Mouse (Mus musculus) liver, embryonic 11.5 days (tissue): ENCODE data around the gene Stac. TPM values are rescaled to one million over a fixed set of nuclear protein-coding genes. Genes with fewer than 3 reads are reported as not detected.

Source experiments
- ATAC-seq: fragments of 200-750 bp; cut with Nextera tagmentation; replicated peaks from 2 replicates; pipeline ENCODE4 v1.8.0; 2017; ENCODE audit warnings: moderate number of reproducible peaks, mild to moderate bottlenecking, moderate TSS enrichment, moderate library complexity; ENCODE audit not compliant: low FRiP score
- DNase-seq: peaks from one replicate; pipeline ENCODE4 v3.0.0-alpha.2; 2017; ENCODE audit warnings: low spot score
- H3K27ac ChIP-seq: fragments of 300-500 bp; sonication (generic); 2 replicates; pipeline ENCODE4 v1.5.1; 2014; ENCODE audit warnings: mild to moderate bottlenecking, low read depth, low read length, control low read depth
- H3K27me3 ChIP-seq: fragments of 300-500 bp; sonication (generic); replicated peaks from 2 replicates; pipeline ENCODE4 v1.6.1; 2014; ENCODE audit warnings: low read length, mixed read lengths; ENCODE audit not compliant: control insufficient read depth, insufficient read depth
- H3K36me3 ChIP-seq: fragments of 300-500 bp; sonication (generic); 2 replicates; pipeline ENCODE4 v1.6.1; 2014; ENCODE audit warnings: mild to moderate bottlenecking, low read length, moderate library complexity, mixed read lengths; ENCODE audit not compliant: control insufficient read depth, insufficient read depth
- H3K4me1 ChIP-seq: fragments of 300-500 bp; sonication (generic); replicated peaks from 2 replicates; pipeline ENCODE4 v1.6.1; 2014; ENCODE audit warnings: low read length, mixed read lengths; ENCODE audit not compliant: control insufficient read depth, insufficient read depth
- H3K4me2 ChIP-seq: fragments of 300-500 bp; sonication (generic); 2 replicates; pipeline ENCODE4 v1.6.1; 2014; ENCODE audit warnings: mild to moderate bottlenecking, control low read depth, moderate library complexity
- H3K4me3 ChIP-seq: fragments of 300-500 bp; sonication (generic); 2 replicates; pipeline ENCODE4 v1.5.1; 2014; ENCODE audit warnings: low read depth, low read length, control low read depth
- H3K9ac ChIP-seq: fragments of 300-500 bp; sonication (generic); 2 replicates; pipeline ENCODE4 v1.6.1; 2014; ENCODE audit warnings: low read depth, low read length, control low read depth
- H3K9me3 ChIP-seq: fragments of 300-500 bp; sonication (generic); 2 replicates; pipeline ENCODE4 v1.6.1; 2016; ENCODE audit warnings: low read length, inconsistent platforms, mixed read lengths; ENCODE audit not compliant: control insufficient read depth
- WGBS: fragments of 180-500 bp; shearing (Covaris S2); extraction: QIAGEN DNeasy Blood & Tissue Kit; methylation state at CpG from one replicate; pipeline ENCODE4 v1.1.7; 2014; 5-methylcytosine and 5-hydroxymethylcytosine counted together
- polyA plus RNA-seq: library from polyadenylated mRNA; unstranded; fragments of >200 nt; fragmentation: Nextera tagmentation; extraction: Ambion mirVana; gene quantifications from 2 replicates; pipeline ENCODE4 v1.2.1, GENCODE M21; 2014

Stac gene
- polyA plus RNA-seq, 1 experiment from 2014 or later, result 0.69 TPM

- WGBS, result 67% methylated on average over 2 of the region's 2 CpGs
Observed at GRCm38 (mm10) chr9:111637641-111638040, 52.5 kb downstream of the Stac start.

GRCm38 (mm10) chr9:111632833-111633232 lies 57.3 kb downstream of the Stac start:
- no peak overlapping the region for H3K27ac ChIP-seq
- no peak overlapping the region for H3K4me2 ChIP-seq
- no peak overlapping the region for H3K9ac ChIP-seq
- DNase-seq, result no peak
- WGBS, result 77% methylated on average over 4 of the region's 4 CpGs
- H3K4me3 ChIP-seq, result no peak overlapping the region
- no peaks in the 10 kb centered on the region for H3K36me3 ChIP-seq
- H3K9me3 ChIP-seq, result no peaks in the 10 kb centered on the region
- no peak for ATAC-seq
- no peaks in the 10 kb centered on the region for H3K27me3 ChIP-seq
- H3K4me1 ChIP-seq, result no peaks in the 10 kb centered on the region

More at GRCm38 (mm10) chr9:111637641-111638040, 52.5 kb downstream of the Stac start:
- no peak for ATAC-seq
- Histone ChIP-seq H3K27ac (no peak overlapping the region), H3K4me3 (no peak overlapping the region), H3K36me3 (no peaks in the 10 kb centered on the region), H3K9ac (no peak overlapping the region), H3K9me3 (no peaks in the 10 kb centered on the region), H3K27me3 (no peaks in the 10 kb centered on the region), H3K4me1 (no peaks in the 10 kb centered on the region), H3K4me2 (no peak overlapping the region)
- DNase-seq, result no peak

DNA sequence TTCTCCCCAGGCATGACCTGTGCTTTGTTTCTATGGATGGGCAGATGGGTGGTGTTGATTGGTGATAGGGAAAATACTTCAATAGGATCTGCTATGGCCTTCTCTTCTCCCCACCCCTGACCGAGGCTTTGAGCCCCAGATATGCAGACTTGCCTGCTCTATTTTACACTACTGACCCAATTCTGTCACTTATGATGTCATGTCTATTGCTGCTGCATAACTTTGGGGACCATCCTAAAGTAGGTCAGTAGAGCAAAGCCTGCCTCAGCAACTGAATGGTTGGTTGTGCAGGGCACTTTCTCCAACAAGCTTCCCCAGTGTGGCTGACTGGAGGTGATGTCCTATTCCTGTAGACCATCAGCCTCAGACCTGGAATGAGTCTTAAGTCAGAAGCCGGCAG lies 69.0 kb downstream of the Stac start:
- 71% methylated on average over 2 of the region's 2 CpGs for WGBS

DNA sequence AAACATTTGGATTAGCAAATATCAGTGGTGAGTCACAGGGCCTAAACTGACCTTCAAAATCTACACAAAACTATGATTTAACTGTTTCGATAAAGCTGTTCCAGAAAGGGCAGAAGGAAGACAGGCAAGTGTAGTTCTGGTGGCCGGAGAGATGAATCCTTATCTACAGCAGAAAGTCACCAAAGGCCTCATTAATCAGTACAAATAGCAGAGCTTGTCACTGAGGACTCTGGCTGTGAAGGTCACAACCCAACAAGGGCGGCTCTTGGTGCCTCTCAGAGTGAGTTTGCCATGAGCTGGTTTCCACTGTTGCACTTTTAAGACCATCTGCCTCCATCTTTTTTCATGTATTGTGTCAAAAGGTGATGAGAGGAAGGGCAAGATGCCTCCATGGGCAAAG lies 78.8 kb downstream of the Stac start:
- H3K9ac ChIP-seq, result no peak overlapping the region
- H3K4me2 ChIP-seq, result no peak overlapping the region
- H3K4me3 ChIP-seq, result no peak overlapping the region
- 49% methylated on average over 3 of the region's 3 CpGs for WGBS
- H3K9me3 ChIP-seq, result no peaks in the 10 kb centered on the region
- no peak overlapping the region for H3K27ac ChIP-seq
- H3K27me3 ChIP-seq, result no peaks in the 10 kb centered on the region
- no peaks in the 10 kb centered on the region for H3K4me1 ChIP-seq
- DNase-seq (no peak), ATAC-seq (no peak)
- H3K36me3 ChIP-seq, result no peaks in the 10 kb centered on the region

More for the DNA sequence above, 69.0 kb downstream of the Stac start:
- Histone ChIP-seq H3K9me3 (no peaks in the 10 kb centered on the region), H3K27me3 (no peaks in the 10 kb centered on the region), H3K4me1 (no peaks in the 10 kb centered on the region), H3K4me2 (no peak overlapping the region), H3K4me3 (no peak overlapping the region), H3K9ac (no peak overlapping the region), H3K36me3 (no peaks in the 10 kb centered on the region), H3K27ac (no peak overlapping the region)
- DNase-seq (no peak), ATAC-seq (no peak)

DNA sequence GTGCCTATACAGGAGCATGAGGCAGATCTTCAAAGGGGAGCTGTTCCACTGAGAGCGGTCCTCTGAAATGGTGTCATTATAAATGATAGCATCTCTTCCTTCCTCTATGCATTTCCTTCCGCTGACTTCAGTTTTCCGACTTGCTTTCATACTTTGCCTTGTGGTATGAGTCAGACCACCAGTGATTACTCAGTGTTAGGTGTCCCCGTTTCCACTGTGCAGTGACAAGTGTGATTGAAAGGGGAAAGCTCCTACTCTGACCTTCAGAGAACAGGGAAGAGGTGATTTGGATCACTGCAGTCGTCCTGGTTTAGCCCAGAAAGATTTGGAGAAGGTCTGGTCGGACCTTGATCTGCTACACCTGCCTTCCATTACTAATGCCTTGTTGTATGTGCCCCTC lies 81.4 kb downstream of the Stac start:
- no peak overlapping the region for H3K9ac ChIP-seq
- no peak overlapping the region for H3K27ac ChIP-seq
- H3K9me3 ChIP-seq, result no peaks in the 10 kb centered on the region
- H3K4me2 ChIP-seq, result no peak overlapping the region
- H3K4me3 ChIP-seq, result no peak overlapping the region
- H3K27me3 ChIP-seq, result no peaks in the 10 kb centered on the region
- DNase-seq (no peak), ATAC-seq (0 out of 2 replicates have a peak, but pooled peaks have one; percentile 23)
- no peaks in the 10 kb centered on the region for H3K4me1 ChIP-seq
- H3K36me3 ChIP-seq, result no peaks in the 10 kb centered on the region
- 44% methylated on average over 6 of the region's 6 CpGs for WGBS

DNA sequence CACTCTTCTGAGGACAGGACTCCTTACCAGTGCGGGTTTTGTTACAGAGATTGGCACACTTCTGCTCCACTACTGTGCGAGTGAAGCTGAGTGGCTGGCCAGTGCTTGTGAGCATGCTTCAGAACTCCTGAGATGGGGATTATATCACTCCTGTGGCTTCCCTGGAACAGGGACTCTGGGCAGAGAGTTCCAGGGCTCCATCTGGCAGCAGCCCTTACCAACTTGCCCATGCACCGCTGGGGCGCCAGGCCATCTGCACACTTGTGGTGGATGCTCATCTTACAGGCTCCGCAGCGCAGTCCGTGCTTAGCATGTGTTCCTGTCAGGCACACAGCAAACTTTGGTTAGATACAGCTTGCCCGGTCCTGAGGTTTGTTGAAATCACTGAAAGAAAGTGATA lies 83.5 kb downstream of the Stac start:
- Histone ChIP-seq H3K9ac (no peak overlapping the region), H3K27me3 (no peaks in the 10 kb centered on the region), H3K36me3 (no peaks in the 10 kb centered on the region), H3K4me3 (no peak overlapping the region), H3K9me3 (no peaks in the 10 kb centered on the region), H3K4me2 (no peak overlapping the region), H3K4me1 (no peaks in the 10 kb centered on the region), H3K27ac (no peak overlapping the region)
- ATAC-seq, result no peak
- no peak for DNase-seq
- 80% methylated on average over 8 of the region's 8 CpGs for WGBS

DNA sequence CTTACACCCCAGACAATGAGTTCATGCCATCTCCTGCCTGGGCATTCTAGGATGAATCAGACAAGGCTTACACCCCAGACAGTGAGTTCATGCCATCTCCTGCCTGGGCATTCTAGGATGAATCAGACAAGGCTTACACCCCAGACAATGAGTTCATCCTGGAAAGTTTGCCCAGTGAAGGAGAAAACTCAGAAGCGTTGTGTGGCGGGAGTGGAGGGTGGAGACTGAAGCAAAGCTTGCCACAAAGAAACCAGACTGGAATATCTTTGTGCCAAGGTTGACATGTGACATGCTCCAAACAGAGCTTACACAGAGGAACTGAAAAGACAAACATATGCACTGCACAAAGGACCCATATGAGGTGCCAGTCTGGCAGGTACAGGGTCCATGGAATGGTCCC lies 102.6 kb downstream of the Stac start:
- no peak overlapping the region for H3K4me3 ChIP-seq
- no peak for ATAC-seq
- H3K27ac ChIP-seq, result no peak overlapping the region
- no peaks in the 10 kb centered on the region for H3K9me3 ChIP-seq
- H3K36me3 ChIP-seq, result no peaks in the 10 kb centered on the region
- H3K27me3 ChIP-seq, result no peaks in the 10 kb centered on the region
- no peak overlapping the region for H3K9ac ChIP-seq
- no peak for DNase-seq
- no peak overlapping the region for H3K4me2 ChIP-seq
- WGBS, result 83% methylated on average over 2 of the region's 2 CpGs
- H3K4me1 ChIP-seq, result no peaks in the 10 kb centered on the region

DNA sequence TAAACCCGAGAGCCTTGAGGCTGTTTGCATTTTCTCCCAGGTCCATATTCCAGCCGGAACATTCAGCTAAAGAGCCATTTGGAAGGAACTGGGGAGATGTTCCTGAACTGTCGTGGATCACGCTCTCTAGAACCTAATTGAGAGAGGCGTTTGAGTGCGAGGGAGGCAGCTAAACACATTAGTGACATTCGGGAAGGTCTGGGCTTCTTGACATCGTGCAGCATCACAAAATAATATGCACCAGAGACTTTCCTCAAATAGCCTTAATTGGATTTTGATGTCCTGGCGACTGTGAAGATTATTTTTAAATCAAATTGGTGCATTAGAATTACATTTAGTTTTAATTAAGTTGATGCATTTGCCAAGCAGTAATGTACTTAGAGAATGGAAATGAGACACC lies 111.4 kb downstream of the Stac start:
- H3K4me1 ChIP-seq, result no peaks in the 10 kb centered on the region
- WGBS, result 74% methylated on average over 9 of the region's 9 CpGs
- H3K4me3 ChIP-seq, result no peak overlapping the region
- H3K27ac ChIP-seq, result no peak overlapping the region
- ATAC-seq (no peak), DNase-seq (no peak)
- H3K27me3 ChIP-seq, result no peaks in the 10 kb centered on the region
- H3K9me3 ChIP-seq, result no peaks in the 10 kb centered on the region
- H3K36me3 ChIP-seq, result no peaks in the 10 kb centered on the region
- no peak overlapping the region for H3K9ac ChIP-seq
- no peak overlapping the region for H3K4me2 ChIP-seq

DNA sequence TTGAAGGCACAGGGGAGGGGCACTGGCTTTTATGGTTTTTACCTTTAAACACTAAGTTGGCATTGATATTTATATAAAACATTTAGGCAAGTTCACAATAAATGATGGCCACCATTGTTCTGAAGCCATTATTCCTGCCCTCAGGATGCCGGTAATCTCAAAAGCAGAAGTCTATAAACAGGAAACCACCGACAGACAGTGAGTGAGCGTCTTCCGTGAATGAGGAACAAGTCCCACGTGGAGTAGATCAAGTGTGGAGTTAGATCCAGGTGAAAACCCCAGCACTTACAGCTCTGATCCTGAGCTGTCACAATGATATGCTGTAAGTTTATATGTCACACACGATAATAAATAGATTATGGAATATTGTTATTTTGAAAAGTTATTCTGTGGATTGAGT lies 112.7 kb downstream of the Stac start:
- no peak overlapping the region for H3K9ac ChIP-seq
- H3K9me3 ChIP-seq, result no peaks in the 10 kb centered on the region
- no peak overlapping the region for H3K4me2 ChIP-seq
- 62% methylated on average over 6 of the region's 6 CpGs for WGBS
- H3K4me3 ChIP-seq, result no peak overlapping the region
- DNase-seq (no peak), ATAC-seq (no peak)
- H3K27ac ChIP-seq, result no peak overlapping the region
- no peaks in the 10 kb centered on the region for H3K4me1 ChIP-seq
- no peaks in the 10 kb centered on the region for H3K27me3 ChIP-seq
- H3K36me3 ChIP-seq, result no peaks in the 10 kb centered on the region
